Mouse (Mus musculus) adrenal gland, postnatal 0 days (tissue): ENCODE results near the gene Gng8. TPM values are rescaled to one million over a fixed set of nuclear protein-coding genes. Genes with fewer than 3 reads are reported as not detected.

ENCODE experiments used
- polyA plus RNA-seq: library from polyadenylated mRNA; unstranded; fragments of >200 nt; fragmentation: Nextera tagmentation; extraction: Ambion mirVana; gene quantifications from 2 replicates; pipeline ENCODE4 v1.2.1, GENCODE M21; 2015

Gng8 gene
- 2.6 and 3.4 TPM in 2 replicates for polyA plus RNA-seq

DNA sequence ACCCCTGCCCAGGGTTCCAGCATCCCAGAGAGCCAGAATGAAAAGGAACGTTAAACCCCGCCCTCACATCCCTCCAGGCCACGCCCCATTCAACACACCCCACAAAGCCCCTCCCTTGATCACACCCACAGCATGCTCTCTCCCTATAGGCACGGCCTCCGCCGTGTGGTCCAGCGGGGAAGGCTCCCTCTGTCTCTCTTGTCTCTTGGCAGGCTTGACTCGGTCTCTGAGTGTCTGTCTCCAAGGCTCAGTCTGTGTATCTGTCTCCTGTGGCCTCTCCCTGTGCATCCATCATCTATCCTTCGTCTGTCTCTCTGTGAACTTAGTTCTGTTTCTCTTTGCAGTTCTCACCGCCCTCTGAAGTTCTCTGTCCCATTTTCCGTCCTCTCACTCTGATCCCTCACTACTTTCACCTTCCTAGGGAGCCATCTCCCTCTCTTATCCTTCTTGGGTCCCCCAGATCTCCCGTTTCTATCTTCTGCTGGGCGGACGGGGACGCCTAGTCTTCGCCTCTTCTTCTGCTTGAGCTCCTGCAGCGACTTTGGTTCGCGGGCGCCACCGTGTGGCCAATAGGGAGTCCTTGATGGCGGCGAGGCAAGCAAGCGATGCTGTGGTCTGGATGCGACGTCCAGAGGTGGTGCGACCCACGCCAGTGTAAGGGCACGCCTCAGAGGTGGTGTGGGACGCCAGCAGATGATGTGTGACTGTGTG lies at the start of gene Gng8:
Gene Gng8, plus strand, starts transcription at position 146 of the 711 bp plus-strand sequence.

DNA sequence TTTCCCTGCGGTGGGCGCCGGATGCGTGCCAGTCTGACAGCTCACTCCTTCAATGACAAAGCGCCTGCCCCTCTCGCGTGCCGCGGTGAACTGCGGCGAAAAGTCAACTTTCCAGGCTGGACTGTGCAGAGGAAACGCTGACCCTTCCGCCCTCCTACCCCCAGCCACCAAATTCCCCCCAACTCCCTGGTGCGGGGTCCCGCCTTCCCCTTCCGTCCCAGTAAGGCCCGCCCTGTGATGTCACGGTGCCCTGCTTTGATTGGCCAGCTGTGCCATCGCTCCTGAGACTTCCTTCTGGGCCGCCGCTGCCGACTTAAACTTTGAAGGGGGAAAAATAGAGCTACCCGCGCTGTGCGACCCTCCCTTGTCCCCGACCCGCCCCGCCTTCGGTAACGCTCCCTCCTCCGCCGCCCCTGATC lies 48.9 kb upstream of the Gng8 start, which contains the start of gene Prkd2:
Gene Prkd2, plus strand, starts transcription at position 258 of the 419 bp plus-strand sequence.

DNA sequence AGATGAGACGGTGACA lies 16.5 kb upstream of the Gng8 start, which contains the start of gene Dact3:
Gene Dact3, plus strand, starts transcription at position 8 of the 16 bp plus-strand sequence.

DNA sequence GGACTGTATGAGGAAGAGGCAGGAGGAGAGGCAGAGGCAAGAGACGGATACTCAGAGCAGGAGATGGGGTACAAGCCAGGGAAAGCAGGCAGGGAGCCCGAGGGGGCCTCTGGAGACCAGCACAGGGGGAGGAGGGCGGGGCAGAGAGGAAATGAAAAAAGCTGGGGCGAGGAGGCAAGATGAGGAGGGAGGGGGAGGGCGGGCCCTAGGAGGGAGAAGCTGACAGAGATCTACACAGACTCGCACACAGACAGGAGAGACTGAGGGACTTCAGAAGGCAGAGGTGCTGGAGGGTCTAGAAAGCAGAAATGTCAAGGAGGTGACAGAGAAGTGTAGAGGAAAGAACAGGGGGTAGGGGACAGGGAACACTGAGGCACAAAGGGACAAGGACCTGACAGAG lies 14.7 kb downstream of the Gng8 start, which contains the start of gene Ptgir:
Gene Ptgir, plus strand, starts transcription at position 210 of the 400 bp plus-strand sequence.

GRCm38 (mm10) chr7:16924037-16924834 lies 32.6 kb downstream of the Gng8 start, which contains the start of gene Calm3:
Gene Calm3, minus strand, starts transcription at chr7:16924114.

GRCm38 (mm10) chr7:16944061-16944807 lies 52.6 kb downstream of the Gng8 start, which contains the start of gene Pnmal2:
Gene Pnmal2, plus strand, starts transcription at chr7:16944682.

Other genes with a start within 250 kb of the Gng8 start
- gene Ceacam15, start 216.1 kb upstream of the Gng8 start, polyA plus RNA-seq, result not detected in 2 replicates
- gene Ceacam9, start 169.9 kb upstream of the Gng8 start, polyA plus RNA-seq, result not detected in 2 replicates
- 296 and 301 TPM in 2 replicates for gene Ap2s1, start 153.4 kb upstream of the Gng8 start, polyA plus RNA-seq
- gene Slc1a5, start 110.4 kb upstream of the Gng8 start, polyA plus RNA-seq, result 32.6 and 34.6 TPM in 2 replicates
- gene Strn4, start 75.9 kb upstream of the Gng8 start, polyA plus RNA-seq, result 53.2 and 53.6 TPM in 2 replicates
- 20.1 and 20.4 TPM in 2 replicates for gene Fkrp, start 75.1 kb upstream of the Gng8 start, polyA plus RNA-seq
- gene Prkd2, start 48.9 kb upstream of the Gng8 start, polyA plus RNA-seq, result 6.5 and 9.0 TPM in 2 replicates
- gene Dact3, start 16.5 kb upstream of the Gng8 start, polyA plus RNA-seq, result 4.1 and 8.1 TPM in 2 replicates
- 1.3 TPM in 2 replicates for gene Ptgir, start 14.7 kb downstream of the Gng8 start, polyA plus RNA-seq
- gene Calm3, start 32.3 kb downstream of the Gng8 start, polyA plus RNA-seq, result 126 and 136 TPM in 2 replicates
- 17.8 and 18.2 TPM in 2 replicates for gene Pnmal2, start 52.9 kb downstream of the Gng8 start, polyA plus RNA-seq
- 7.1 and 9.2 TPM in 2 replicates for gene Pnmal1, start 67.9 kb downstream of the Gng8 start, polyA plus RNA-seq
- 0.51 and 0.99 TPM in 2 replicates for gene Gm42372, start 91.3 kb downstream of the Gng8 start, polyA plus RNA-seq
- 9.0 and 13.9 TPM in 2 replicates for gene Ccdc8, start 100.9 kb downstream of the Gng8 start, polyA plus RNA-seq
- 44.2 and 54.7 TPM in 2 replicates for gene Ppp5c, start 136.1 kb downstream of the Gng8 start, polyA plus RNA-seq
- 3.5 and 6.6 TPM in 2 replicates for gene Hif3a, start 170.6 kb downstream of the Gng8 start, polyA plus RNA-seq
- gene Psg16, start 182.3 kb downstream of the Gng8 start, polyA plus RNA-seq, result 0.80 and 1.0 TPM in 2 replicates